Mouse (Mus musculus): ENCODE data around the gene Rnf187.

Rnf187 gene

GRCm38 (mm10) chr11:58947798-58948528, 9.2 kb upstream of the Rnf187 start:
- DNase-seq (ENCODE audit: low spot score) = peak; percentile 36

DNA sequence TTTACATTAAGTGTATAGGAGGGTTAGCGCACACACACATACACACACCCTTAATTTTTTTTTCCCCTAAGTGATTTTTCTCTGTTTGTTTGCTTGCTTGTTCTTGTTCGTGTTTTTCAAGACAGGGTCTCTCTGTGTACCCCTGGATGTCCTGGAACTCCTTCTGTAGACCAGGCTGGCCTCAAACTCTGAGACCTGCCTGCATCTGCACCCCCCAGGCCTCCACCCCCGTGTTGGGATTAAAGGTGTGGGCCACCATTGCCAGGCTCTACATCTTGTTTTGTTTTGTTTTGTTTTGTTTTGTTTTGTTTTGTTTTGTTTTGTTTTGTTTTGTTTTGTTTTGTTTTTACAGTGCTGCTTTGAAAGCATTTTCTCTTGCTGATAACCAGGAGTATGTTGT, 8.6 kb upstream of the Rnf187 start:
- DNase-seq (ENCODE audit: low spot score) = no peak

DNA sequence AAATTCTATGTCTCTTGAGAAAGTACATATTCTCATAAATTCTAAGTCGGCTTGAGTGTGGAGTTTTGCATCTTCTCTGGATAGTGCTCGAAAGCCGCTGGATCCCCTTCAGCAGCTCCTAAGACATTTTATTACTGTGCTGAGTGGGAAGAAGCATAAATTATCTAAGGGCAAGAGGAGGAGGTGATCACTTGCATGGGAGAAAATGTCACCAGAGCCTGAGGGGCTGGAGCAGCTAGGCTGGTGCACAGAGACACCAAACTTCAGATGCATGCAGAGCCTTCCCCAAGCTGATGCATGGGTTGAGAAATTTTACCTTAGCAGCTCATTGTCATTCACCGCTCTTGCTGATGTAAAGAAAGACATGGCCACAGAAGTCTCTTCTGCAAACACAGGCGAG, 5.4 kb upstream of the Rnf187 start:
- DNase-seq (ENCODE audit: low spot score) = no peak

- no peak for DNase-seq (ENCODE audit: low spot score)
These were observed 348 bp upstream of the Rnf187 start for GRCm38 (mm10) chr11:58939088-58939439.

- DNase-seq (ENCODE audit: low spot score) = no peak
These were observed 807 bp downstream of the Rnf187 start for GRCm38 (mm10) chr11:58937909-58938308.

GRCm38 (mm10) chr11:58931576-58931975, 7.1 kb downstream of the Rnf187 start:
- peak; percentile 22 for DNase-seq (ENCODE audit: low spot score)

DNA sequence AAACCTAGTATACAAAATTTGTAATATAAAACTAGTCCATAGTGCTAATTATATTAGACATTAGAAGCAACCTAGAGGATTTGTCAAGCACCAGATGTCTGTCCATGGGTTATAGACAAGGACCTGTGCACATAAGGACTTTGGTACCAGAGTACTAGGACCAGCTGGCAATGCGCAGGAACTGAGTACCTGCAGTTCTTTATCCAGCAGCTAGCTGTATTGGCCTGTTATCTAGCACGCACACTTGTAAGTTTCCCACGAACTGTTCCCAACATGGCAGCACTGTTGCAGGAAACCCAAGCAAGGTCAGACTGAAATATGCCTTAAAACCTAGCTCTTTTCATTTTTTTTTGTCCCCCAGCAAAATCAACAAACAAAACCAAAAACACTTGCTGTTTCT, 8.5 kb downstream of the Rnf187 start:
- no peak for DNase-seq (ENCODE audit: low spot score)

GRCm38 (mm10) chr11:58929641-58930040, 9.1 kb downstream of the Rnf187 start:
- no peak for DNase-seq (ENCODE audit: low spot score)

- no peak for DNase-seq (ENCODE audit: low spot score)
These were observed 9.7 kb downstream of the Rnf187 start for GRCm38 (mm10) chr11:58929055-58929454.

DNA sequence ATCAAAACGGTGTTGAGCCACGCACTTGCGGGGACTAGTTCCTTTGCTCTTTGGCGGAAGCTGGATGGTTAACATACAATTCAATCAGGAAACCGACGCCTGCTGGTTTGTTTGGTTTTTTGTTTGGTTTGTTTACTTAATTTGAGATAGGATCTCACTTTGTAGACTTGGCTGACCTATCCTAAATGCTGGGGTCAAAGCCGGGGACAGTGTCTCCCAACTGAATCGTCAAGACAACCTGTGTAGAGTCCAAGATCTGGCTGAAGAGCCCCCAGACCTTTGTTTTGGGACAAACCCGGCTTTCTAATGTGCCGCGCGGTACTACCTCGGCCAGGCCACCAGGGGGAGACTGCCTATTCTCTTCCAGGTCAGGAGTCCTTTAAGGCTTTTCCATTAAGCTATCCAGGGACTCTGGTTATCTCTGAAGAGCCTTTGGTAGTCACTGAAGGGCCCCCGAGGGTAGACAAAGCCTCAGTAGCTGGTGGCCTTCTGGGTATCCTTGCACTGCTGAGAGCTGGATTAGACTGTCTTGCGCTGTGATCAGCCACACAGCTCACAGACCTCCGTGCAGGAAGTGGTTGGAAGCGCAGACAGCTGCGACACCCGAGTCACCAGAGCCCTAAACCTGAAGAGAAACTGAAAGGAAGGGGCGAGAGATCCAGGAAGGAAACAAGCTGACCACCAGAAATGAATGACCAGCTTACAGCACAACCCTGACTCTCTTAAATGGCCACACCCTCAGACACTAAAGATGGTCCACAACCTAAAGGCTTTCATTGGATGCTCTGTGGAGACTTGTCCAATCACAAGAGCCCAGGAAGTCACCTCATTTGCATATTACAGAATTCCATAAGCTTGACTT, 10.7 kb downstream of the Rnf187 start:
- DNase-seq (ENCODE audit: low spot score) = peak; percentile 87

GRCm38 (mm10) chr11:58927053-58927452, 11.7 kb downstream of the Rnf187 start:
- no peak for DNase-seq (ENCODE audit: low spot score)

- DNase-seq (ENCODE audit: low spot score) = no peak
These were observed 12.1 kb downstream of the Rnf187 start for GRCm38 (mm10) chr11:58926651-58927050.

DNA sequence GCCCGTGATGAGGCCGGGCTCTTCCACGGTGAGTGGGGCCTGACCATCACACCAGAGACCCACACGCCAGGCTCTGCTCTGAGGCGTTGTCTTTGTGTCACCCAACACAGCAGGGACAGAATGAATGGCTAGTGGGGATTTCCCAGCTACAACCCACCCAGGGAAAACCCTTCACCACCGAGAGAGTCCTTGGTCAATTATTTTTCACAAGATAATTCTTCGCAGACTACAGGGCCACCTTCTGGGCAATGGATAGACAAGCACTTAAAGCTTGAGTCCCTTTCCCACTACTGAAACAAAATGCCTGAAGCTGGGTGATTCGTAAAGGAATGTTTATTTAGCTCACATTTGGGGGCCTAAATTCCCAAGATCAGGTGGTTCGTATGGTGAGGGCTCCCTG, 16.3 kb downstream of the Rnf187 start:
- no peak for DNase-seq (ENCODE audit: low spot score)

DNA sequence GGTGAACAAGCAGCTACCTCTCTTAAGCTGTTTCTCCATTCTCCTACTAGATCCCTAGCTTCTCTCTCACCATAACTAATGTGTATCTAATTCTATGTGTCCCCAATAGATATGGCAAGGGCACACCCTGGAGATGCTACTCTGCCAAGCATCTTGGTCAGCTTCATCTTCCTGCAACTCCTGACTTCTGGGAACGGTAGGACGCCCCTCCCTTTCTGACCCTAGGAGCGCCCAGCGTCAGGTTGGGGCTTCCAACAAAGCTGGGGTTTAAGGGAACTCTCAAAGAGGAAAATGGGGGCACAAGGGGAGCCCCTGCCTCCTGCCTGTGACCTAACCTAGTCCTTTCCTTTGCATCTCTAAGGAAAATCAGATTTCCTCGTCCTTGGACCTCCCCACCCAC, 20.0 kb downstream of the Rnf187 start:
- DNase-seq (ENCODE audit: low spot score) = no peak

DNA sequence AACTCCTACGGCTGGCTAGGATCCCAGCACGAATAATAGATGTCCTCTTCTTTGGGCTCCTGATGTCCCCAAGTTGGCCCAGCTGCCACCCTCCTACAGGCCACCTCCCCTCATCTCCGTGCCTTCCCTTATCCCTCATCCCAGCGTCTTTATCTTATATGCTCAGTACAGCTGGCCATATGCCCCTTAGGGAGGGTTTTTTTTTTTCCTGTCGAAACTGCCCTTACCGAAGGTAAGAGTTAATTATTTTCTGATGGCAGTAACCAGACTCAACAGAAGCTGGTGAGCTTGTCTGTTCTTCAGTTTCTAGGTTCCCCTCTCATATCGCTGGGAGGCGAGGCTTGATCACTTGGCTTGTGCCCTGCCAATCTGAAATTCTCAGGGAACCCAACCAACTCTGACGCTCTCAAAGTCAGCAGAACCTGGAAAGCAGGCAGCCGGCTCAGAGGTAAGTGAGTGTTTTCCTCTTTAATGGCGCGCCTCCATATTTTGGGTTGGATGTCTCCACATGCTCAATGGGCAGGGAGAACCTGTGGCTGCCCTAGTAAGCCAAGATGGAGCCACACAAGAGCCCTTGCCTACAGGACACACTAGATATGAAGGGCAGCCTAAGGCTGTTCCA, 20.9 kb downstream of the Rnf187 start, which contains the start of gene Btnl10:
Gene Btnl10 (plus strand): TSS at position 164 of the 622 bp plus-strand sequence.
- no peak for DNase-seq (ENCODE audit: low spot score)

GRCm38 (mm10) chr11:58916879-58917744, 21.6 kb downstream of the Rnf187 start:
- DNase-seq (ENCODE audit: low spot score) = peak; percentile 72

- DNase-seq (ENCODE audit: low spot score) = no peak
These were observed 24.2 kb downstream of the Rnf187 start for GRCm38 (mm10) chr11:58914461-58915028.

DNA sequence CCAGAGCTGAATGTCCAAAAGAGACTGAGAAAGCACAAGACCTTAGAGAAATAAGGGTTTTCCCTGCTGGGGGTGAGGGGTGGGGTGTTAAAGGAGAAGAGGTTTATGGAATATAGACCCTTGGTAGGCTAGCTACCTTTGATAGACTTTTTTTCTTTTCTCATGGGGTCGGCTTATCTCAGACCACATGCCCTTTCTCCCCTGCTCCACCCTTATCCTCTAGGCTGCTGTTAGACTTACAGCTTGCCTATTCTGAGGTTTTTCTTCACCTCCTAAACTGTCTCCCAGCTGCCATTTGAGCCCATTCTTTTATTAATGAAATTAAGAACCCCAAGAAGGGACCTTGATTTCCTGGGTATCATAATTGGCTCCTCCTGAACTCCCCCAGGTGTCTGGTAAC, 24.9 kb downstream of the Rnf187 start:
- no peak for DNase-seq (ENCODE audit: low spot score)

- peak; percentile 14 for DNase-seq (ENCODE audit: low spot score)
These were observed 33.9 kb downstream of the Rnf187 start for GRCm38 (mm10) chr11:58904838-58905237.

DNA sequence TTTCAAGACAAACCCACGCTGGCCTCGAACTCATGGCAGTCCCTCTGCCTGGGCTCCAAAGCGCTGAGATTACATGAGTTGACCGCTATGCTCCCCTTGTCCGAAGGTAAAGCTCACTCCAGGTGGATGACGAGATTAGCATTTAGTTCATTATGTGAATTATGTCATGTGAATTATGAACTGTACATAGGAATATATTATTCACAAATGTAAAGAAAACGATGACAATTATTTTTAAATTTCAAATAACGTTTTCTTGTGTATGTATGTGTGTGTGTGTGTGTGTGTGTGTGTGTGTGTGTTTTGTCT, 34.4 kb downstream of the Rnf187 start:
- no peak for DNase-seq (ENCODE audit: low spot score)

- DNase-seq (ENCODE audit: low spot score) = peak; percentile 93
These were observed 35.0 kb downstream of the Rnf187 start, which contains the start of gene Zfp39 for GRCm38 (mm10) chr11:58903511-58904409. TSS of gene Zfp39 (minus strand) at chr11:58904225.
